Mouse (Mus musculus) forebrain, embryonic 12.5 days (tissue): ENCODE data around the gene Mrpl20. TPM values are rescaled to one million over a fixed set of nuclear protein-coding genes. Genes with fewer than 3 reads are reported as not detected.

Source experiments
- ATAC-seq: fragments of 200-750 bp; cut with Nextera tagmentation; 2 replicates; pipeline ENCODE4 v1.8.0; 2017; ENCODE audit warnings: moderate TSS enrichment; ENCODE audit not compliant: low FRiP score
- H3K27ac ChIP-seq: fragments of 300-500 bp; sonication (generic); 2 replicates; pipeline ENCODE4 v1.5.1; 2016; ENCODE audit warnings: mild to moderate bottlenecking
- H3K27me3 ChIP-seq: fragments of 300-500 bp; sonication (generic); 2 replicates; pipeline ENCODE4 v1.6.1; 2016; ENCODE audit warnings: mild to moderate bottlenecking
- H3K36me3 ChIP-seq: fragments of 300-500 bp; sonication (generic); replicated peaks from 2 replicates; pipeline ENCODE4 v1.6.1; 2016; ENCODE audit warnings: mild to moderate bottlenecking
- H3K4me1 ChIP-seq: fragments of 300-500 bp; sonication (generic); 2 replicates; pipeline ENCODE4 v1.6.1; 2016
- H3K4me2 ChIP-seq: fragments of 300-500 bp; sonication (generic); 2 replicates; pipeline ENCODE4 v1.6.1; 2016; ENCODE audit warnings: mild to moderate bottlenecking, moderate library complexity
- H3K4me3 ChIP-seq: fragments of 300-500 bp; sonication (generic); replicated peaks from 2 replicates; pipeline ENCODE4 v1.5.1; 2016; ENCODE audit warnings: mild to moderate bottlenecking
- H3K9ac ChIP-seq: fragments of 300-500 bp; sonication (generic); 2 replicates; pipeline ENCODE4 v1.6.1; 2016; ENCODE audit warnings: mild to moderate bottlenecking
- H3K9me3 ChIP-seq: fragments of 300-500 bp; sonication (generic); 2 replicates; pipeline ENCODE4 v1.6.1; 2016
- WGBS: fragments of 180-500 bp; shearing (Covaris S2); methylation state at CpG from one replicate; pipeline ENCODE4 v1.1.7; 2016; 5-methylcytosine and 5-hydroxymethylcytosine counted together
- polyA plus RNA-seq: library from polyadenylated mRNA; unstranded; fragments of >200 nt; fragmentation: Nextera tagmentation; extraction: Ambion mirVana; gene quantifications from 2 replicates; pipeline ENCODE4 v1.2.1, GENCODE M21; 2016

Gene Mrpl20
- polyA plus RNA-seq, 1 experiment from 2014 or later, result 209 TPM

- H3K36me3 ChIP-seq, result no peaks in the 10 kb centered on the region
- no peaks in the 10 kb centered on the region for H3K9me3 ChIP-seq
- H3K4me1 ChIP-seq, result peaks cover 25% of the 10 kb centered on the region
- H3K27ac ChIP-seq, result no peak overlapping the region
- peaks cover 63% of the 10 kb centered on the region for H3K27me3 ChIP-seq
- H3K4me2 ChIP-seq, result peak overlapping the region; percentile 60
- 39% methylated on average over 5 of the region's 5 CpGs for WGBS
- H3K4me3 ChIP-seq, result peak overlapping the region; percentile 34
- H3K9ac ChIP-seq, result 0 out of 2 replicates have a peak overlapping the region, but pooled peaks have one; percentile 33
- ATAC-seq, result no peak
Observed at GRCm38 (mm10) chr4:155773335-155774078, 29.2 kb upstream of the Mrpl20 start.

DNA sequence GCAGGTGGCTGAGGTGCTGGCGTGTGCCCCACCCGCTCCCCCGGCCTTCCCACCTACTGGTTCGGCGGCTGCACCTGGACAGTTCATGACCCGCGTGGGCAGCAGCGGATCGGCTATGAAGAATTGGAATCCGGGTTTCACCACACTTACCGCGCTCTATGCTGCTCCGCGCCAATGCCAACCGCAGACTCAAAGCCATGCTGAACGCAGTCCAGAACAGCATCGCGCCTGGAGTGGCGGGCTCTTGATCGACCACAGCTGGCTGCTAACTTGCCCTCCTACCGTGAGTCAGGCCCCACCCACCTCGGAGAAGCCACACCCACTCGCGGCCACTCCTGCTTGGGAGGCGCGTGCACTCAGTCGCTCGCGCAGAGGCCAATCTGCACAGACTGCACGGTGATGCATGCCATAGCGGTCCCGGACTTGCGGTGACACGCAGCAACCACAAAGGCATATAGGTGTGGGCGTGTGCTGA is 28.4 kb upstream of the Mrpl20 start, which contains the start of gene Vwa1:
Gene Vwa1 (minus strand): TSS at position 419 of the 475 bp plus-strand sequence.
- 0 out of 2 replicates have a peak within 1 kb of the TSS, but pooled peaks have one; percentile 9 for H3K27ac ChIP-seq
- peaks cover 67% of the 10 kb centered on the region for H3K27me3 ChIP-seq
- peak within 1 kb of the TSS; percentile 34 for H3K4me3 ChIP-seq
- no peaks in the 10 kb centered on the region for H3K36me3 ChIP-seq
- peaks cover 25% of the 10 kb centered on the region for H3K4me1 ChIP-seq
- ATAC-seq, result peak; percentile 76
- 2% methylated on average over 35 of the region's 35 CpGs for WGBS
- no peaks in the 10 kb centered on the region for H3K9me3 ChIP-seq
- H3K9ac ChIP-seq, result peak within 1 kb of the TSS; percentile 33; the same call in 1 of the 2 replicates
- peak within 1 kb of the TSS; percentile 60 for H3K4me2 ChIP-seq

GRCm38 (mm10) chr4:155774971-155775740 is 27.5 kb upstream of the Mrpl20 start:
- Histone ChIP-seq H3K4me1 (peaks cover 18% of the 10 kb centered on the region), H3K27me3 (peaks cover 67% of the 10 kb centered on the region), H3K4me2 (peak overlapping the region; percentile 60), H3K9ac (no peak overlapping the region; the same call in 1 of the 2 replicates), H3K36me3 (no peaks in the 10 kb centered on the region), H3K4me3 (peak overlapping the region; percentile 34; the same call in 1 of the 2 replicates), H3K9me3 (no peaks in the 10 kb centered on the region), H3K27ac (0 out of 2 replicates have a peak overlapping the region, but pooled peaks have one; percentile 9)
- 66% methylated on average over 9 of the region's 9 CpGs for WGBS
- no peak for ATAC-seq

DNA sequence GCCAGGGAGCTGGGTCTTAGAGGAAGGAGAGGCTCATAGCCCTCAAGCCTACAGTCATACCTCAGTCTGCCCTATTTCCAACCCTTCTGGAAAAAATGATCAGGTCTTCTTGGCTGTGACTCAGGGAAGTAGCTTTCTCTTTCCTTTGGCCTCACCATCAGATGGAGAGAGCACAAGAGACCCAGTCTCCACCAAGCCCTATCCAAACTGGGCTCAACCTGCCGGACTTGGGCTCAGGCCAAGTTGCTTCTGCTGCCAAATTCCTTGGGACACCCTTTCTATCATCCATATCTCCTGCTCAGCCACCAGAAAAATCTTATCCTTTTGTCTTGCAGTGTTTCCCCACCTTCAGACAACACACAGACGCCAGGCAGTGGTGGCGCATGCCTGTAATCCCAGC is 26.8 kb upstream of the Mrpl20 start:
- ATAC-seq, result no peak
- Histone ChIP-seq H3K4me2 (no peak overlapping the region), H3K4me3 (no peak overlapping the region), H3K36me3 (no peaks in the 10 kb centered on the region), H3K4me1 (peaks cover 12% of the 10 kb centered on the region), H3K9ac (no peak overlapping the region), H3K27ac (0 out of 2 replicates have a peak overlapping the region, but pooled peaks have one; percentile 9), H3K9me3 (no peaks in the 10 kb centered on the region), H3K27me3 (peaks cover 64% of the 10 kb centered on the region)
- WGBS, result 81% methylated on average over 3 of the region's 3 CpGs

DNA sequence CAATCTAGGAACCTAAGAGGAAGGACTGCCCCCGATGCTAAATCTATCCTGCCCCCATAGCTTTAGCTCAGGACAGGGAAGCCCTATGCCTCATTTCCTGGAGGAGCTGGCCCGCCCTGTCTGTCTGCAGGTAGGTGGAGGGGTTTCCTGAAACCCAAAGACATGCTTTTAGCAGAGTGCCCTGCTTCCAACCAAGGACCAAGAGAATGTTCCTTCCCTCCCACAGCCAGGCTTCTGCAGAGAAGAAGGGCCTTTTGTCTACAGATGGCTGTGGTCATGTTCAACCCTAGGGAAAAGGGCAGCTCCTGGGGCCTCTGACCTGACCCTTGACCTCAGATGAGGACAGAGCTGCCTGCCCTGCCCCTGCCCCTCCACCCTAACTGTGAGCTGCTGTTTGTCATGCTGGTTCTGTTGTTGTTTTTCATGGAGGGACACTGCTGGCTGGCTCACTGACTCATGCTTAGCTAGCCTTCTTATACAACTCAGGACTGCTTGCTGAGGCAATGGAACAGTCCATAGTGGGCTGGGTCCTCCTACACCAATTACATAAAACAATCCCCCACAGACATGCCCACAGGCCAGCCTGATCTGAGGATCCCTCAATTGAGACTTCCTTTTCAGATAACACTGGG is 25.9 kb upstream of the Mrpl20 start:
- Histone ChIP-seq H3K9me3 (no peaks in the 10 kb centered on the region), H3K36me3 (no peaks in the 10 kb centered on the region), H3K27me3 (peaks cover 58% of the 10 kb centered on the region), H3K9ac (no peak overlapping the region), H3K4me3 (no peak overlapping the region), H3K27ac (no peak overlapping the region), H3K4me1 (peaks cover 12% of the 10 kb centered on the region), H3K4me2 (no peak overlapping the region)
- ATAC-seq, result no peak
- 50% methylated on average over 2 of the region's 2 CpGs for WGBS

DNA sequence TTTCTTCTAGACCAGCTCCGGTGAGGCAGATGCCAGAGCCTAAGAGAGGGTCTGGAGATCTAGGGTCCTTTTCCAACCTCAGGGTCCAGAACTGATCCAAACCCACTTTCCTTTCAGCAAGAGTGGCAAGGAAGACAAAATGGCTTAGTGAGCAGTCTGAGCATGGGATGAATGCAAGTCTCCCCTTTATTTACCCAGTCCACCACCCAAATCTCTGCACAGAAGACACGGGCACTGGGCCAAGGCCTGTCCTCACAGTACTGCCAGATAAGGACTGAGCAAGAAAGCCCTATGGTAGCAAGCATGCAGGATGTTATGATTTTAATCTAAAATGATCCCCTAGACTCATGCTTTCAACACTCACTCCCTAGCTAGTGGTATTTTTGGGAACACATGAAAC is 24.9 kb upstream of the Mrpl20 start:
- peaks cover 12% of the 10 kb centered on the region for H3K4me1 ChIP-seq
- H3K36me3 ChIP-seq, result no peaks in the 10 kb centered on the region
- ATAC-seq, result no peak
- H3K9ac ChIP-seq, result no peak overlapping the region
- no peak overlapping the region for H3K27ac ChIP-seq
- no peaks in the 10 kb centered on the region for H3K9me3 ChIP-seq
- no peak overlapping the region for H3K4me3 ChIP-seq
- peaks cover 48% of the 10 kb centered on the region for H3K27me3 ChIP-seq
- H3K4me2 ChIP-seq, result no peak overlapping the region
- WGBS, result 86% methylated on average over 2 of the region's 2 CpGs

GRCm38 (mm10) chr4:155779498-155779897 is 23.2 kb upstream of the Mrpl20 start:
- no peaks in the 10 kb centered on the region for H3K9me3 ChIP-seq
- ATAC-seq, result no peak
- H3K4me1 ChIP-seq, result peaks cover 9% of the 10 kb centered on the region
- peaks cover 33% of the 10 kb centered on the region for H3K27me3 ChIP-seq
- H3K4me3 ChIP-seq, result no peak overlapping the region
- no peak overlapping the region for H3K27ac ChIP-seq
- H3K4me2 ChIP-seq, result no peak overlapping the region
- WGBS, result 82% methylated on average over 4 of the region's 4 CpGs
- no peaks in the 10 kb centered on the region for H3K36me3 ChIP-seq
- H3K9ac ChIP-seq, result no peak overlapping the region

GRCm38 (mm10) chr4:155780895-155781294 is 21.8 kb upstream of the Mrpl20 start:
- WGBS, result 45% methylated on average over 6 of the region's 6 CpGs
- Histone ChIP-seq H3K36me3 (no peaks in the 10 kb centered on the region), H3K4me1 (peaks cover 17% of the 10 kb centered on the region), H3K9ac (no peak overlapping the region), H3K4me3 (no peak overlapping the region), H3K4me2 (no peak overlapping the region), H3K27ac (no peak overlapping the region), H3K27me3 (peaks cover 19% of the 10 kb centered on the region), H3K9me3 (no peaks in the 10 kb centered on the region)
- ATAC-seq, result no peak

DNA sequence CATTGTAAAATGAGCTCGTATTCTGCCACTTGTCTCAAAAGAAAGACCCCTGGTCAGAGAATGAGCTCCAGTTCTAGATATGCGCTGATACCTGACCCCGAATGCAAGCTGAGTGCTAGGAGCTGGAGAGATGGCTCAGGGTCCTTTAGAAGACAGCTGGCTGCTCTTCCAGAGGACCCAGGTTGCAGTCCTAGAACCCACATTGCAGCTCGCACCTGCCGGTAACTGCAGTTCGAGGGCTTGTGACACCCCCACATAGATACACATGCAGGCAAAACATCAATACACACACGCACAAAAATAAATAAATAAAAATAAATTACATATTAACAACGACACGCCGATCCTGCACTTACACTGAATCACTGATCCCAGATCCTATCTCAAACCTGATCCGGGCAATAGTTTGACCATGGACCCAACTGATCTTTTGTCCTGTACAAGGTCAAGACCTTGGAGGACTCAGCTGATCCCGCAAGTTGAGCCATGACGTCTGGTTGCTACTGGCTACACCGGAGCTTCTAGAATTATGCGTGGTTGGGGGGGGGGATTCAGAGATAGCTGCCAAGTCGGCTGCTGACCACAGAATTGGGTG is 19.1 kb upstream of the Mrpl20 start:
- peak overlapping the region; percentile 76; the same call in 1 of the 2 replicates for H3K9ac ChIP-seq
- ATAC-seq, result peak; percentile 21
- H3K9me3 ChIP-seq, result no peaks in the 10 kb centered on the region
- WGBS, result 47% methylated on average over 16 of the region's 16 CpGs
- H3K4me2 ChIP-seq, result peak overlapping the region; percentile 72
- peaks cover 17% of the 10 kb centered on the region for H3K4me1 ChIP-seq
- H3K27me3 ChIP-seq, result peaks cover 10% of the 10 kb centered on the region; the same call in 1 of the 2 replicates
- H3K4me3 ChIP-seq, result peak overlapping the region; percentile 50
- 0 out of 2 replicates have a peak overlapping the region, but pooled peaks have one; percentile 13 for H3K27ac ChIP-seq
- no peaks in the 10 kb centered on the region for H3K36me3 ChIP-seq

GRCm38 (mm10) chr4:155784081-155784701 is 18.5 kb upstream of the Mrpl20 start:
- Histone ChIP-seq H3K4me1 (peaks cover 17% of the 10 kb centered on the region), H3K4me2 (peak overlapping the region; percentile 72), H3K9me3 (no peaks in the 10 kb centered on the region), H3K27me3 (peaks cover 5% of the 10 kb centered on the region; the same call in 1 of the 2 replicates), H3K36me3 (no peaks in the 10 kb centered on the region), H3K9ac (peak overlapping the region; percentile 76), H3K27ac (peak overlapping the region; percentile 75), H3K4me3 (peak overlapping the region; percentile 50)
- peak; percentile 89 for ATAC-seq
- WGBS, result under 1% methylated on average over 52 of the region's 52 CpGs

DNA sequence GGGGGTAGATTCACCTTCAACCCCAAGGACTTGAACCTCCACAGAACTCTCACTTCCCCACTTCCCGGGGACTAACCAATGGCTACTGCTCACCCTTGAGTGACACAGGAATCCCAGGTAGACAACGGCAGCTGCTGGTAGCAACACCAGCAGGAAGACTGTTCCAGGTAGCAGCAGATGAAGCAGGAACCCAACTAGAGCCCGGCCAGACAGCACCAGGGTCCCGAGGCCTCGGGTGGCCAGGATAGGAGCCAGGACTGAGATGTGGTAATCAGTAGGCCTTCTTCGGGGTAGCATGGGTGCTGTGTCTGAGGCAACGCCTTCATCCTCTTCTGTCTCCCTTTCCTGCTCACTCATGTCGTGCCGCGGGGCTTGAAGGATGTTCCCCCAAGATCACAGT is 17.4 kb upstream of the Mrpl20 start:
- no peak overlapping the region for H3K4me2 ChIP-seq
- no peak overlapping the region for H3K4me3 ChIP-seq
- ATAC-seq, result no peak
- peaks cover 5% of the 10 kb centered on the region; the same call in 1 of the 2 replicates for H3K27me3 ChIP-seq
- peaks cover 17% of the 10 kb centered on the region for H3K4me1 ChIP-seq
- H3K9me3 ChIP-seq, result no peaks in the 10 kb centered on the region
- H3K27ac ChIP-seq, result no peak overlapping the region
- 87% methylated on average over 10 of the region's 10 CpGs for WGBS
- no peak overlapping the region for H3K9ac ChIP-seq
- no peaks in the 10 kb centered on the region for H3K36me3 ChIP-seq
